ENCODE assay signal across 26 mouse cellular contexts in genomic region chr4:55541654-55542053, GRCm38 (mm10). TPM values are rescaled to one million over a fixed set of nuclear protein-coding genes. Genes with fewer than 3 reads are reported as not detected.
A peak's percentile ranks its signal among the peaks of the same experiment; 100 is the strongest.
DNase-seq lines count a peak whose midpoint lies in the region; ATAC-seq lines count a peak whose summit lies in the region.
"Had no signal": no experiment of that assay in that cellular context is flagged by ENCODE, and none has a peak within 500 bp of the region (broad histone marks: within the 10 kb centered on the region; RNA-seq: fewer than 3 reads in every experiment).

No protein-coding gene starts in this region.

- H3K27me3 ChIP-seq in heart, embryonic 13.5 days (replicated peaks): 0 out of 2 replicates have a peak, but pooled peaks cover 1% of the 10 kb centered on the region
- 0 out of 2 replicates have a peak, but pooled peaks cover 2% of the 10 kb centered on the region for H3K27me3 ChIP-seq in heart, embryonic 12.5 days (replicated peaks)
- H3K27me3 ChIP-seq: embryonic facial prominence, embryonic 15.5 days; forebrain, embryonic 15.5 days; limb, embryonic 15.5 days; lung, embryonic 15.5 days; stomach, embryonic 15.5 days had no signal

- H3K36me3 ChIP-seq in heart, embryonic 13.5 days: no peaks in the 10 kb centered on the region
- no peaks in the 10 kb centered on the region for H3K36me3 ChIP-seq in heart, embryonic 12.5 days
- H3K36me3 ChIP-seq: embryonic facial prominence, embryonic 15.5 days; forebrain, embryonic 15.5 days; hindbrain, embryonic 10.5 days; limb, embryonic 15.5 days; lung, embryonic 15.5 days; midbrain, embryonic 10.5 days; stomach, embryonic 15.5 days had no signal

- H3K27ac ChIP-seq in heart, embryonic 13.5 days (replicated peaks): peak overlapping the region; percentile 32; the same call in 1 of the 2 replicates
- no peak overlapping the region for H3K27ac ChIP-seq in heart, embryonic 12.5 days (ENCODE audit: poor library complexity, severe bottlenecking)
- H3K27ac ChIP-seq: embryonic facial prominence, embryonic 15.5 days; forebrain, embryonic 15.5 days; hindbrain, embryonic 10.5 days; left cerebral cortex, adult 2 months; limb, embryonic 15.5 days; liver, embryonic 14.5 days; lung, embryonic 15.5 days; midbrain, embryonic 10.5 days; stomach, embryonic 15.5 days had no signal

- WGBS in heart, embryonic 13.5 days: 40% methylated on average over 4 of the region's 4 CpGs
- 38% methylated on average over 4 of the region's 4 CpGs for WGBS in heart, embryonic 12.5 days

- peaks cover 39% of the 10 kb centered on the region for H3K4me1 ChIP-seq in heart, embryonic 13.5 days
- H3K4me1 ChIP-seq in heart, embryonic 12.5 days (replicated peaks): peaks cover 38% of the 10 kb centered on the region
- H3K4me1 ChIP-seq: forebrain, embryonic 15.5 days; hindbrain, embryonic 10.5 days; limb, embryonic 15.5 days; midbrain, embryonic 10.5 days; stomach, embryonic 15.5 days had no signal

- peak; percentile 35 for DNase-seq in adrenal gland, adult 2 months
- no peak for DNase-seq in adrenal gland, adult 18-20 months (ENCODE audit: low spot score in 2 of 2)
- peak; percentile 24 for DNase-seq in 3134 (ENCODE audit: extremely low read depth, insufficient read length, low spot score)
- peak; percentile 49 for DNase-seq in brain, adult 2 months (ENCODE audit: low read depth, low spot score)
- DNase-seq in spleen, postnatal 36 days (ENCODE audit: low spot score in 2 of 2): no peak
- DNase-seq: cerebellum, adult 9-10 months; gastrocnemius, postnatal 10 days; kidney, postnatal 4 days; left cerebral cortex, postnatal 4 days; right cerebral cortex, postnatal 4 days; thymus, postnatal 25 days had no signal

- no peak overlapping the region for H3K9ac ChIP-seq in heart, embryonic 13.5 days
- no peak overlapping the region for H3K9ac ChIP-seq in heart, embryonic 12.5 days
- H3K9ac ChIP-seq: embryonic facial prominence, embryonic 15.5 days; forebrain, embryonic 15.5 days; limb, embryonic 15.5 days; liver, embryonic 14.5 days; lung, embryonic 15.5 days; stomach, embryonic 15.5 days had no signal

- no peak for ATAC-seq in heart, embryonic 13.5 days (ENCODE audit: extremely low read depth, insufficient number of reproducible peaks, low FRiP score, low TSS enrichment)
- no peak for ATAC-seq in heart, embryonic 12.5 days (ENCODE audit: insufficient number of reproducible peaks, low FRiP score)
- ATAC-seq: activated CD4-positive, CD25-positive, alpha-beta regulatory T cell, adult 4 months; forebrain, embryonic 15.5 days; hindbrain, embryonic 16.5 days; intestine, postnatal 0 days; midbrain, embryonic 16.5 days had no signal

- no peak overlapping the region for H3K4me2 ChIP-seq in heart, embryonic 13.5 days
- H3K4me2 ChIP-seq in heart, embryonic 12.5 days: no peak overlapping the region
- H3K4me2 ChIP-seq: embryonic facial prominence, embryonic 15.5 days; forebrain, embryonic 15.5 days; limb, embryonic 15.5 days; lung, embryonic 15.5 days; stomach, embryonic 15.5 days had no signal

- no peaks in the 10 kb centered on the region for H3K9me3 ChIP-seq in heart, embryonic 13.5 days
- no peaks in the 10 kb centered on the region for H3K9me3 ChIP-seq in heart, embryonic 12.5 days (replicated peaks)
- H3K9me3 ChIP-seq: embryonic facial prominence, embryonic 15.5 days; forebrain, embryonic 15.5 days; hindbrain, embryonic 10.5 days; limb, embryonic 15.5 days; lung, embryonic 15.5 days; midbrain, embryonic 10.5 days; stomach, embryonic 15.5 days had no signal

- no peak overlapping the region for H3K4me3 ChIP-seq in heart, embryonic 13.5 days
- H3K4me3 ChIP-seq in heart, embryonic 12.5 days: no peak overlapping the region
- H3K4me3 ChIP-seq: embryonic facial prominence, embryonic 15.5 days; forebrain, embryonic 15.5 days; hindbrain, embryonic 10.5 days; left cerebral cortex, adult 2 months; limb, embryonic 15.5 days; lung, embryonic 15.5 days; midbrain, embryonic 10.5 days; stomach, embryonic 15.5 days had no signal

RNA-seq across cellular contexts. Expression of gene Klf4, which starts 9.4 kb away (rescaled TPM):
- 10 to 100 TPM; 15.4 to 19.3 TPM for total RNA-seq in adrenal gland, adult 2 months (2021)
- polyA plus RNA-seq in adrenal gland, adult 2 months (2012; rRNA removed): 20.0 and 28.0 TPM in 2 replicates
- 10 to 100 TPM; 13.4 to 37.5 TPM for total RNA-seq in adrenal gland, adult 18-20 months (2021)
- polyA plus RNA-seq in heart, embryonic 13.5 days (2015; fragmentation: Nextera tagmentation; extraction: Ambion mirVana): 3.7 and 3.8 TPM in 2 replicates
- polyA plus RNA-seq in heart, embryonic 12.5 days (2016; fragmentation: Nextera tagmentation; extraction: Ambion mirVana): 4.3 and 5.4 TPM in 2 replicates

Comparison
In these comparisons a context has a peak if more than half of its experiments do, and no peak if none do; other contexts are left out.
1. DNase-seq: peak in adrenal gland, adult 2 months (single experiment), 3134 (single experiment) and brain, adult 2 months (single experiment); none in adrenal gland, adult 18-20 months (0 of 2) and spleen, postnatal 36 days (0 of 2).